Mouse (Mus musculus) limb, embryonic 12.5 days (tissue): ENCODE measurements around the gene Car14. TPM values are rescaled to one million over a fixed set of nuclear protein-coding genes. Genes with fewer than 3 reads are reported as not detected.

Source experiments
- ATAC-seq: fragments of 200-750 bp; cut with Nextera tagmentation; 2 replicates; pipeline ENCODE4 v1.8.0; 2017; ENCODE audit warnings: low read depth, moderate TSS enrichment; ENCODE audit not compliant: insufficient number of reproducible peaks, insufficient read depth, low FRiP score, low TSS enrichment
- H3K27ac ChIP-seq: fragments of 300-500 bp; sonication (generic); 2 replicates; pipeline ENCODE4 v1.5.1; 2016; ENCODE audit warnings: mild to moderate bottlenecking, moderate library complexity
- H3K27me3 ChIP-seq: fragments of 300-500 bp; sonication (generic); 2 replicates; pipeline ENCODE4 v1.6.1; 2016; ENCODE audit warnings: mild to moderate bottlenecking, moderate library complexity
- H3K36me3 ChIP-seq: fragments of 300-500 bp; sonication (generic); 2 replicates; pipeline ENCODE4 v1.6.1; 2016; ENCODE audit warnings: mild to moderate bottlenecking, moderate library complexity
- H3K4me1 ChIP-seq: fragments of 300-500 bp; sonication (generic); replicated peaks from 2 replicates; pipeline ENCODE4 v1.6.1; 2016
- H3K4me2 ChIP-seq: fragments of 300-500 bp; sonication (generic); 2 replicates; pipeline ENCODE4 v1.6.1; 2016; ENCODE audit warnings: mild to moderate bottlenecking, moderate library complexity
- H3K4me3 ChIP-seq: fragments of 300-500 bp; sonication (generic); replicated peaks from 2 replicates; pipeline ENCODE4 v1.5.1; 2016; ENCODE audit warnings: mild to moderate bottlenecking
- H3K9ac ChIP-seq: fragments of 300-500 bp; sonication (generic); replicated peaks from 2 replicates; pipeline ENCODE4 v1.6.1; 2016; ENCODE audit warnings: mild to moderate bottlenecking, moderate library complexity
- H3K9me3 ChIP-seq: fragments of 300-500 bp; sonication (generic); 2 replicates; pipeline ENCODE4 v1.6.1; 2016; ENCODE audit warnings: mild to moderate bottlenecking, moderate library complexity
- WGBS: fragments of 180-500 bp; shearing (Covaris S2); methylation state at CpG from one replicate; pipeline ENCODE4 v1.1.7; 2016; 5-methylcytosine and 5-hydroxymethylcytosine counted together
- polyA plus RNA-seq: library from polyadenylated mRNA; unstranded; fragments of >200 nt; fragmentation: Nextera tagmentation; extraction: Ambion mirVana; gene quantifications from 2 replicates; pipeline ENCODE4 v1.2.1, GENCODE M21; 2016

Gene Car14
- polyA plus RNA-seq, 1 experiment from 2014 or later: 78.4 TPM

GRCm38 (mm10) chr3:95938217-95938616 lies 33.7 kb upstream of the Car14 start:
- Histone ChIP-seq H3K4me3 (no peak overlapping the region), H3K4me2 (no peak overlapping the region), H3K27me3 (no peaks in the 10 kb centered on the region), H3K9ac (no peak overlapping the region), H3K9me3 (no peaks in the 10 kb centered on the region), H3K4me1 (no peaks in the 10 kb centered on the region), H3K36me3 (peaks cover 93% of the 10 kb centered on the region), H3K27ac (no peak overlapping the region)
- ATAC-seq: no peak
- 98% methylated on average over 8 of the region's 8 CpGs for WGBS

- Histone ChIP-seq H3K9ac (no peak overlapping the region), H3K27ac (no peak overlapping the region), H3K27me3 (no peaks in the 10 kb centered on the region), H3K9me3 (no peaks in the 10 kb centered on the region), H3K4me3 (no peak overlapping the region), H3K4me2 (no peak overlapping the region), H3K4me1 (peaks cover 18% of the 10 kb centered on the region), H3K36me3 (peaks cover 64% of the 10 kb centered on the region)
- no peak for ATAC-seq
- 82% methylated on average over 1 of the region's 1 CpGs for WGBS
Observed at GRCm38 (mm10) chr3:95934448-95934847, 30.0 kb upstream of the Car14 start.

- no peak overlapping the region for H3K4me3 ChIP-seq
- no peak for ATAC-seq
- no peaks in the 10 kb centered on the region for H3K9me3 ChIP-seq
- no peak overlapping the region for H3K9ac ChIP-seq
- WGBS: 97% methylated on average over 7 of the region's 7 CpGs
- H3K27me3 ChIP-seq: no peaks in the 10 kb centered on the region
- H3K4me1 ChIP-seq: peaks cover 18% of the 10 kb centered on the region
- H3K27ac ChIP-seq: no peak overlapping the region
- H3K36me3 ChIP-seq: peaks cover 52% of the 10 kb centered on the region
- H3K4me2 ChIP-seq: no peak overlapping the region
Observed at GRCm38 (mm10) chr3:95933111-95933750, 28.7 kb upstream of the Car14 start.

DNA sequence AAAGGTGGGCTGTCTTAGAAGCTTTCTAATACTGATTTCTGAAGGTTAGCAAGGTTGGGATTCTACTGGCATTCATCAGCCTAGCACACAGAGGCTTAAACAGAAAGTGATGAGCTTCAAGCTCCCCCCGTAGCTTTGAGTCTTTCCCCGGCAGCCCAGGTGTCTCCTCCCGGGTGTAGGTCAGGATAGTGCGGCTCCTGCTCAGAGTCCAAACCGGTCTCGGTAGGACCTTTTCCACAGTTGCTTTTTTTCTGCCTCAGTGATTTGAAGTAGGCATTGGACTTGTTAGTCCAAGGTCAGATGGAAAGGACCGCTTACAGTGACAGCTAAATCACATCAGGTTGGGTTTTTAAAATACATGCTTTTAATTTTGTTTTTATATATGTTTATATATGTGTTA lies 28.1 kb upstream of the Car14 start:
- peaks cover 46% of the 10 kb centered on the region for H3K36me3 ChIP-seq
- 94% methylated on average over 7 of the region's 7 CpGs for WGBS
- H3K27ac ChIP-seq: no peak overlapping the region
- no peaks in the 10 kb centered on the region for H3K9me3 ChIP-seq
- H3K9ac ChIP-seq: no peak overlapping the region
- no peak for ATAC-seq
- H3K27me3 ChIP-seq: no peaks in the 10 kb centered on the region
- H3K4me3 ChIP-seq: no peak overlapping the region
- peaks cover 18% of the 10 kb centered on the region for H3K4me1 ChIP-seq
- 0 out of 2 replicates have a peak overlapping the region, but pooled peaks have one; percentile 17 for H3K4me2 ChIP-seq

DNA sequence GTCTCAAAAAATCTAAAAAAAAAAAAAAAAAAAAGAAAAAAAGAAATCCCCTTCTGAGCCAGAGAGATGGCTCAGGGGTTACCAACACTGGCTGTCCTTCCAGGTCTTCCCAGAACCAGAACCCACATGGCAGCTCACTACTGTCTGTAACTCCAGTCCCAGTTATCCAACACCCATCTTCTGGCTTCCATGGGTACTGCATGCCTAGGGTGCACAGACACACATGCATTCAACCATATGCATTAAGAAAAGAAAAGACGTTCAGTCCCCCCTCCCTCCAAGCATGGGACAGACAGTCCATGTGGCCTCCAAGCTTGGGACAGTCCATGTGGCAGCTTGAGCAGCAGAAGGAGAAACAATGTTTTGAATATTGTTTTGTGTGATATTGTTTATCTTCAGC lies 27.7 kb upstream of the Car14 start:
- Histone ChIP-seq H3K9me3 (no peaks in the 10 kb centered on the region), H3K9ac (no peak overlapping the region), H3K36me3 (peaks cover 42% of the 10 kb centered on the region), H3K4me1 (peaks cover 18% of the 10 kb centered on the region), H3K27me3 (no peaks in the 10 kb centered on the region), H3K4me2 (0 out of 2 replicates have a peak overlapping the region, but pooled peaks have one; percentile 17), H3K4me3 (no peak overlapping the region), H3K27ac (no peak overlapping the region)
- 77% methylated on average over 1 of the region's 1 CpGs for WGBS
- ATAC-seq: no peak

GRCm38 (mm10) chr3:95931471-95931870 lies 27.0 kb upstream of the Car14 start:
- Histone ChIP-seq H3K27ac (no peak overlapping the region), H3K36me3 (peaks cover 35% of the 10 kb centered on the region), H3K27me3 (no peaks in the 10 kb centered on the region), H3K9ac (no peak overlapping the region), H3K9me3 (no peaks in the 10 kb centered on the region), H3K4me1 (peaks cover 18% of the 10 kb centered on the region), H3K4me3 (no peak overlapping the region), H3K4me2 (0 out of 2 replicates have a peak overlapping the region, but pooled peaks have one; percentile 72)
- WGBS: 83% methylated on average over 1 of the region's 1 CpGs
- no peak for ATAC-seq

GRCm38 (mm10) chr3:95930471-95930789 lies 25.9 kb upstream of the Car14 start:
- Histone ChIP-seq H3K9ac (peak overlapping the region; percentile 99), H3K4me3 (peak overlapping the region; percentile 95), H3K4me1 (peaks cover 18% of the 10 kb centered on the region), H3K36me3 (peaks cover 31% of the 10 kb centered on the region), H3K9me3 (no peaks in the 10 kb centered on the region), H3K27me3 (no peaks in the 10 kb centered on the region), H3K4me2 (peak overlapping the region; percentile 72), H3K27ac (peak overlapping the region; percentile 96)
- no peak for ATAC-seq
- 2% methylated on average over 5 of the region's 5 CpGs for WGBS

- H3K27ac ChIP-seq: peak overlapping the region; percentile 96
- H3K4me2 ChIP-seq: peak overlapping the region; percentile 72
- H3K9ac ChIP-seq: peak overlapping the region; percentile 99
- no peaks in the 10 kb centered on the region for H3K9me3 ChIP-seq
- H3K4me3 ChIP-seq: peak overlapping the region; percentile 95
- H3K36me3 ChIP-seq: peaks cover 25% of the 10 kb centered on the region
- H3K4me1 ChIP-seq: peaks cover 18% of the 10 kb centered on the region
- H3K27me3 ChIP-seq: no peaks in the 10 kb centered on the region
- under 1% methylated on average over 105 of the region's 105 CpGs for WGBS
- peak; percentile 40 for ATAC-seq
Observed at GRCm38 (mm10) chr3:95929581-95930470, 25.3 kb upstream of the Car14 start.

GRCm38 (mm10) chr3:95928658-95929503 lies 24.4 kb upstream of the Car14 start, which contains the start of gene Anp32e:
Anp32e (plus strand) TSS chr3:95929246.
- Histone ChIP-seq H3K9ac (peak within 1 kb of the TSS; percentile 99), H3K9me3 (no peaks in the 10 kb centered on the region), H3K27ac (peak within 1 kb of the TSS; percentile 96), H3K4me2 (peak within 1 kb of the TSS; percentile 72), H3K36me3 (peaks cover 16% of the 10 kb centered on the region), H3K4me1 (peaks cover 18% of the 10 kb centered on the region), H3K4me3 (peak within 1 kb of the TSS; percentile 95), H3K27me3 (no peaks in the 10 kb centered on the region)
- WGBS: under 1% methylated on average over 49 of the region's 49 CpGs
- peak; percentile 99 for ATAC-seq

DNA sequence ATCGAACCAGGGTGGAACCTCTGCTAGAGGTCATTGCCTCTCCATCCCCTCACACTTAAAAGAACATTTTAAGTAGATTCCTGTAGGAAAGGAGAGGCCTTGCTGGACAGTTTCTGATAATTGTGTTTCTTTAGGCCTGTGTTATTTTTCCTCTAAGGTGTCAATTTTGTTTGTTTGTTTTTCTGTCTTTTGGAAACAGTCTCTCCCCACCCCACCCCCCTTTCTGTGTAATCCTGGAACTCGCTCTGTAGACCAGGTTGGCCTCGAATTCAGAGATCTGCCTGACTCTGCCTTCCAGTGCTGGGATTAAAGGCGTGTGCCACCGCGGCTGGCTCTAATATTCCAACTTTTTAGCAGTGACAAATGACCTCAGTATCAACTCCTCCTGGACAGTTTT lies 23.8 kb upstream of the Car14 start:
- Histone ChIP-seq H3K9ac (peak overlapping the region; percentile 68; the same call in 1 of the 2 replicates), H3K27ac (peak overlapping the region; percentile 96), H3K4me2 (peak overlapping the region; percentile 72), H3K4me1 (peaks cover 18% of the 10 kb centered on the region), H3K36me3 (peaks cover 9% of the 10 kb centered on the region), H3K9me3 (no peaks in the 10 kb centered on the region), H3K4me3 (peak overlapping the region; percentile 95), H3K27me3 (no peaks in the 10 kb centered on the region)
- 70% methylated on average over 6 of the region's 6 CpGs for WGBS
- no peak for ATAC-seq

GRCm38 (mm10) chr3:95925087-95925486 lies 20.6 kb upstream of the Car14 start:
- Histone ChIP-seq H3K9ac (no peak overlapping the region), H3K4me1 (no peaks in the 10 kb centered on the region), H3K27me3 (no peaks in the 10 kb centered on the region), H3K27ac (no peak overlapping the region), H3K4me2 (no peak overlapping the region), H3K9me3 (no peaks in the 10 kb centered on the region), H3K36me3 (no peaks in the 10 kb centered on the region), H3K4me3 (no peak overlapping the region)
- 85% methylated on average over 5 of the region's 5 CpGs for WGBS
- no peak for ATAC-seq
